Mouse (Mus musculus): ENCODE data around the gene Atp8a2. TPM values are rescaled to one million over a fixed set of nuclear protein-coding genes. Genes with fewer than 3 reads are reported as not detected.

Atp8a2 gene
- polyA plus RNA-seq, 2 experiments: 0.70 to 1.7 TPM

- DNase-seq (ENCODE audit: low spot score) (peak; percentile 30), ATAC-seq (ENCODE audit: low FRiP score, low read depth) (no peak)
- no peaks in the 10 kb centered on the region for H3K36me3 ChIP-seq (ENCODE audit: control insufficient read depth, insufficient read depth, low read length)
- H3K9ac ChIP-seq (ENCODE audit: low read depth, low read length, severe bottlenecking): no peak overlapping the region
- H3K27me3 ChIP-seq (ENCODE audit: control insufficient read depth, insufficient read depth, low read length): no peaks in the 10 kb centered on the region
- H3K4me3 ChIP-seq (replicated peaks; ENCODE audit: low read length): no peak overlapping the region
- 29% methylated on average over 7 of the region's 7 CpGs for WGBS
- H3K4me2 ChIP-seq (replicated peaks; ENCODE audit: low read depth, low read length, severe bottlenecking): no peak overlapping the region
- no peaks in the 10 kb centered on the region for H3K9me3 ChIP-seq (ENCODE audit: control insufficient read depth, low read length)
- H3K4me1 ChIP-seq (ENCODE audit: control insufficient read depth, insufficient read depth, low read length): no peaks in the 10 kb centered on the region
- TF ChIP-seq POLR2A (IDR thresholded peaks at IDR 0.05; ENCODE audit: borderline replicate concordance, extremely low read depth, insufficient read depth, insufficient read length): no peak
- no peak overlapping the region for H3K27ac ChIP-seq (replicated peaks; ENCODE audit: low read depth, low read length)
Measured at GRCm38 (mm10) chr14:59969485-59970134, 227.4 kb downstream of the Atp8a2 start.

GRCm38 (mm10) chr14:59967847-59968550 lies 229.0 kb downstream of the Atp8a2 start:
- Histone ChIP-seq H3K27ac (replicated peaks; ENCODE audit: low read depth, low read length) (no peak overlapping the region), H3K27me3 (ENCODE audit: control insufficient read depth, insufficient read depth, low read length) (no peaks in the 10 kb centered on the region), H3K36me3 (ENCODE audit: control insufficient read depth, insufficient read depth, low read length) (no peaks in the 10 kb centered on the region), H3K4me3 (replicated peaks; ENCODE audit: low read length) (no peak overlapping the region), H3K4me1 (ENCODE audit: control insufficient read depth, insufficient read depth, low read length) (no peaks in the 10 kb centered on the region), H3K4me2 (replicated peaks; ENCODE audit: low read depth, low read length, severe bottlenecking) (no peak overlapping the region), H3K9ac (ENCODE audit: low read depth, low read length, severe bottlenecking) (no peak overlapping the region), H3K9me3 (ENCODE audit: control insufficient read depth, low read length) (no peaks in the 10 kb centered on the region)
- no peak for TF ChIP-seq POLR2A (IDR thresholded peaks at IDR 0.05; ENCODE audit: borderline replicate concordance, extremely low read depth, insufficient read depth, insufficient read length)
- WGBS: 60% methylated on average over 8 of the region's 8 CpGs
- no peak for ATAC-seq (ENCODE audit: low FRiP score, low read depth)
- no peak for DNase-seq (ENCODE audit: low spot score)

GRCm38 (mm10) chr14:59966981-59967380 lies 230.0 kb downstream of the Atp8a2 start:
- H3K27me3 ChIP-seq (ENCODE audit: control insufficient read depth, insufficient read depth, low read length): no peaks in the 10 kb centered on the region
- no peak overlapping the region for H3K4me2 ChIP-seq (replicated peaks; ENCODE audit: low read depth, low read length, severe bottlenecking)
- no peaks in the 10 kb centered on the region for H3K4me1 ChIP-seq (ENCODE audit: control insufficient read depth, insufficient read depth, low read length)
- no peak for ATAC-seq (ENCODE audit: low FRiP score, low read depth)
- H3K36me3 ChIP-seq (ENCODE audit: control insufficient read depth, insufficient read depth, low read length): no peaks in the 10 kb centered on the region
- TF ChIP-seq POLR2A (IDR thresholded peaks at IDR 0.05; ENCODE audit: borderline replicate concordance, extremely low read depth, insufficient read depth, insufficient read length): no peak
- DNase-seq (ENCODE audit: low spot score): no peak
- WGBS: 79% methylated on average over 4 of the region's 4 CpGs
- no peak overlapping the region for H3K4me3 ChIP-seq (replicated peaks; ENCODE audit: low read length)
- no peak overlapping the region for H3K27ac ChIP-seq (replicated peaks; ENCODE audit: low read depth, low read length)
- no peak overlapping the region for H3K9ac ChIP-seq (ENCODE audit: low read depth, low read length, severe bottlenecking)
- no peaks in the 10 kb centered on the region for H3K9me3 ChIP-seq (ENCODE audit: control insufficient read depth, low read length)

- no peak for ATAC-seq (ENCODE audit: low FRiP score, low read depth)
- DNase-seq (ENCODE audit: low spot score): no peak
- Histone ChIP-seq H3K36me3 (ENCODE audit: control insufficient read depth, insufficient read depth, low read length) (no peaks in the 10 kb centered on the region), H3K4me1 (ENCODE audit: control insufficient read depth, insufficient read depth, low read length) (peaks cover 10% of the 10 kb centered on the region; the same call in 1 of the 2 replicates), H3K4me3 (replicated peaks; ENCODE audit: low read length) (no peak overlapping the region), H3K9ac (ENCODE audit: low read depth, low read length, severe bottlenecking) (no peak overlapping the region), H3K27me3 (ENCODE audit: control insufficient read depth, insufficient read depth, low read length) (no peaks in the 10 kb centered on the region), H3K9me3 (ENCODE audit: control insufficient read depth, low read length) (no peaks in the 10 kb centered on the region), H3K4me2 (replicated peaks; ENCODE audit: low read depth, low read length, severe bottlenecking) (no peak overlapping the region), H3K27ac (replicated peaks; ENCODE audit: low read depth, low read length) (no peak overlapping the region)
- TF ChIP-seq POLR2A (IDR thresholded peaks at IDR 0.05; ENCODE audit: borderline replicate concordance, extremely low read depth, insufficient read depth, insufficient read length): no peak
- WGBS: 88% methylated on average over 5 of the region's 5 CpGs
Measured at GRCm38 (mm10) chr14:59964569-59964968, 232.4 kb downstream of the Atp8a2 start.

- no peaks in the 10 kb centered on the region for H3K9me3 ChIP-seq (ENCODE audit: control insufficient read depth, low read length)
- peaks cover 13% of the 10 kb centered on the region; the same call in 1 of the 2 replicates for H3K4me1 ChIP-seq (ENCODE audit: control insufficient read depth, insufficient read depth, low read length)
- no peak for DNase-seq (ENCODE audit: low spot score)
- H3K27ac ChIP-seq (replicated peaks; ENCODE audit: low read depth, low read length): no peak overlapping the region
- H3K9ac ChIP-seq (ENCODE audit: low read depth, low read length, severe bottlenecking): no peak overlapping the region
- 75% methylated on average over 9 of the region's 9 CpGs for WGBS
- H3K4me3 ChIP-seq (replicated peaks; ENCODE audit: low read length): no peak overlapping the region
- no peak overlapping the region for H3K4me2 ChIP-seq (replicated peaks; ENCODE audit: low read depth, low read length, severe bottlenecking)
- no peak for TF ChIP-seq POLR2A (IDR thresholded peaks at IDR 0.05; ENCODE audit: borderline replicate concordance, extremely low read depth, insufficient read depth, insufficient read length)
- H3K36me3 ChIP-seq (ENCODE audit: control insufficient read depth, insufficient read depth, low read length): no peaks in the 10 kb centered on the region
- no peak for ATAC-seq (ENCODE audit: low FRiP score, low read depth)
- no peaks in the 10 kb centered on the region for H3K27me3 ChIP-seq (ENCODE audit: control insufficient read depth, insufficient read depth, low read length)
Measured at GRCm38 (mm10) chr14:59960961-59961360, 236.0 kb downstream of the Atp8a2 start.
